7 mouse cellular contexts compared by ENCODE assay signal in the genomic region with DNA sequence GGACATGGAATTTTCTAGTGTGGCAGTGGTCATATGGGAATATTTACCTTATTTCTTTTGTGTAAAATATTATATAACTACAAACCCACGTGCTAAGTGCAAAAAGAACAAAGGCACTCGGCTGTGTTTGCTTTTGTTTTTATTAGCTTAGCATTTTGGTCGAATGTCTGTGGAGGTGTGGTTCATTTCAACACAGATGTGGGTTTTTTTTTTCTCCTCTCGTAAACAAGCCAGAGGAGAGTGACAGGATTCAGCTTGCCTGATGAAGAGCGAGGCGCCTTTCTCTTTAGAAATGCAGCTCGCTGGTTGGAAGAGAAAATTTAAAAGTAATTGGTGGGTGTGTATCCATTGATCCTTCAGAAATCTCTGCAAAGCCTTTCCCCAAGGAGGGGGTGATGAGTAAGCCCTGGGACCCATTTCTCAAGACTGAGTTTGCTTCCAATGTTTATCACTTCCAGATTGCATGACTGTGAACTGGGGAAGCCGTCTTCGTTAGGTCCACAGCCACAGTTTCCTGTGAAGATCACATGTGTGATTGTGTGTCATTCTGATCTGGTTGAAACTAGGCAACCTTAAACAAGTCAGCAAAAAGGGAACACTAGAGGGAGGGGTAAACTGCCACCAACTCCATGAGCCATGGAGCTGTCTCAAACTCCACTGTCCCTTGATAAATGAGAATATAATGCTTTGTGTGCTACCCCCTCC. TPM values are rescaled to one million over a fixed set of nuclear protein-coding genes. Genes with fewer than 3 reads are reported as not detected.
DNase-seq lines count a peak whose midpoint lies in the region; ATAC-seq lines count a peak whose summit lies in the region.

No protein-coding gene starts in this region.

- H3K4me2 ChIP-seq in heart, embryonic 16.5 days (ENCODE audit: low read depth, low read length), result peak overlapping the region; percentile 56
- H3K4me2 ChIP-seq in limb, embryonic 15.5 days, result peak overlapping the region; percentile 53
- peak overlapping the region; percentile 55 for H3K4me2 ChIP-seq in stomach, embryonic 16.5 days (ENCODE audit: low read depth, low read length)

- no peaks in the 10 kb centered on the region for H3K36me3 ChIP-seq in heart, embryonic 16.5 days (ENCODE audit: control insufficient read depth, insufficient read depth)
- 0 out of 2 replicates have a peak, but pooled peaks cover 6% of the 10 kb centered on the region for H3K36me3 ChIP-seq in limb, embryonic 15.5 days
- H3K36me3 ChIP-seq in stomach, embryonic 16.5 days (ENCODE audit: control insufficient read depth, insufficient read depth, low read length), result 0 out of 2 replicates have a peak, but pooled peaks cover 2% of the 10 kb centered on the region

- H3K27ac ChIP-seq in heart, embryonic 16.5 days (ENCODE audit: low read length), result peak overlapping the region; percentile 92
- H3K27ac ChIP-seq in limb, embryonic 15.5 days, result peak overlapping the region; percentile 98
- H3K27ac ChIP-seq in stomach, embryonic 16.5 days (ENCODE audit: low read length), result peak overlapping the region; percentile 99

- no peaks in the 10 kb centered on the region for H3K9me3 ChIP-seq in heart, embryonic 16.5 days (replicated peaks; ENCODE audit: control insufficient read depth, low read length)
- H3K9me3 ChIP-seq in limb, embryonic 15.5 days, result no peaks in the 10 kb centered on the region
- H3K9me3 ChIP-seq in stomach, embryonic 16.5 days (replicated peaks; ENCODE audit: control insufficient read depth, low read length), result no peaks in the 10 kb centered on the region

- H3K9ac ChIP-seq in heart, embryonic 16.5 days (ENCODE audit: low read length), result peak overlapping the region; percentile 76
- peak overlapping the region; percentile 69 for H3K9ac ChIP-seq in limb, embryonic 15.5 days
- H3K9ac ChIP-seq in stomach, embryonic 16.5 days (ENCODE audit: low read length), result peak overlapping the region; percentile 82

- DNase-seq in CD4-positive helper T cell, adult 2 months (ENCODE audit: low read depth, low spot score), result peak; percentile 85
- peak; percentile 25 for DNase-seq in Muller cell, postnatal 12 days (ENCODE audit: inconsistent ontology term)
- no peak for DNase-seq in c-Kit-positive CD71-positive TER-119-positive erythroid progenitor cells, embryonic 14.5 days (ENCODE audit: low spot score)
- no peak for DNase-seq in embryo, embryonic 10.5 days (ENCODE audit: low spot score)

- ATAC-seq in heart, embryonic 16.5 days (replicated peaks; ENCODE audit: extremely low read depth, insufficient read depth, low FRiP score), result peak; percentile 29; the same call in 1 of the 2 replicates
- no peak for ATAC-seq in limb, embryonic 15.5 days (ENCODE audit: insufficient number of reproducible peaks, low FRiP score, low TSS enrichment, low read depth)
- ATAC-seq in stomach, embryonic 16.5 days (ENCODE audit: insufficient read depth, low FRiP score), result peak; percentile 38

- H3K4me3 ChIP-seq in heart, embryonic 16.5 days (ENCODE audit: low read length), result peak overlapping the region; percentile 59
- H3K4me3 ChIP-seq in limb, embryonic 15.5 days, result peak overlapping the region; percentile 61
- peak overlapping the region; percentile 61 for H3K4me3 ChIP-seq in stomach, embryonic 16.5 days (replicated peaks; ENCODE audit: low read length)

- WGBS in heart, embryonic 16.5 days, result 30% methylated on average over 9 of the region's 9 CpGs
- 2% methylated on average over 9 of the region's 9 CpGs for whole genome bisulfite sequencing in limb, embryonic 15.5 days
- 15% methylated on average over 9 of the region's 9 CpGs for WGBS in stomach, embryonic 16.5 days

- peaks cover 18% of the 10 kb centered on the region for H3K4me1 ChIP-seq in heart, embryonic 16.5 days (ENCODE audit: control insufficient read depth, insufficient read depth, low read length)
- H3K4me1 ChIP-seq in limb, embryonic 15.5 days, result peaks cover 69% of the 10 kb centered on the region
- H3K4me1 ChIP-seq in stomach, embryonic 16.5 days (ENCODE audit: control insufficient read depth, insufficient read depth, low read length), result peaks cover 52% of the 10 kb centered on the region

- H3K27me3 ChIP-seq in heart, embryonic 16.5 days (ENCODE audit: control insufficient read depth, insufficient read depth, low read length), result no peaks in the 10 kb centered on the region
- no peaks in the 10 kb centered on the region for H3K27me3 ChIP-seq in limb, embryonic 15.5 days
- H3K27me3 ChIP-seq in stomach, embryonic 16.5 days (ENCODE audit: control insufficient read depth, insufficient read depth, low read length), result no peaks in the 10 kb centered on the region

RNA-seq across cellular contexts. Expression of a gene that starts 1.8 kb away (rescaled TPM):
- polyA plus RNA-seq in heart, embryonic 16.5 days (2015; fragmentation: Nextera tagmentation; extraction: Ambion mirVana), result 48.5 and 51.9 TPM in 2 replicates
- polyA plus RNA-seq in limb, embryonic 15.5 days (2015; fragmentation: Nextera tagmentation; extraction: Ambion mirVana), result 244 and 369 TPM in 2 replicates
- 221 and 304 TPM in 2 replicates for polyA plus RNA-seq in stomach, embryonic 16.5 days (2015; fragmentation: Nextera tagmentation; extraction: Ambion mirVana)

RNA-seq across cellular contexts. Expression of a gene that starts 54.0 kb away (rescaled TPM):
- polyA plus RNA-seq in heart, embryonic 16.5 days (2015; fragmentation: Nextera tagmentation; extraction: Ambion mirVana), result not detected in 2 replicates
- 2.6 and 3.4 TPM in 2 replicates for polyA plus RNA-seq in limb, embryonic 15.5 days (2015; fragmentation: Nextera tagmentation; extraction: Ambion mirVana)
- polyA plus RNA-seq in stomach, embryonic 16.5 days (2015; fragmentation: Nextera tagmentation; extraction: Ambion mirVana), result 12.4 and 28.5 TPM in 2 replicates

Comparison
In these comparisons a context has a peak if more than half of its experiments do, and no peak if none do; other contexts are left out.
1. DNase-seq: peak in CD4-positive helper T cell, adult 2 months (single experiment) and Muller cell, postnatal 12 days (single experiment); none in c-Kit-positive CD71-positive TER-119-positive erythroid progenitor cells, embryonic 14.5 days (single experiment) and embryo, embryonic 10.5 days (single experiment).
2. Peak in every context shown above with its lines, with median percentiles within 50 percentile points of each other: H3K27ac ChIP-seq, H3K4me2 ChIP-seq, H3K4me3 ChIP-seq and H3K9ac ChIP-seq.